Comparison of ENCODE assay signal across 8 mouse cellular contexts in genomic region chr3:22308962-22309361, GRCm38 (mm10).
A peak's percentile ranks its signal among the peaks of the same experiment; 100 is the strongest.
DNase-seq lines count a peak whose midpoint lies in the region; ATAC-seq and TF ChIP-seq lines count a peak whose summit lies in the region.

No protein-coding gene starts in this region.

- in situ Hi-C loops in Patski (cut with MboI; ENCODE audit: low pct_unique_long_range_greater_than_20kb): no loop called here

- no peak overlapping the region for H3K9ac ChIP-seq in kidney, postnatal 0 days (ENCODE audit: low read depth, low read length)
- no peak overlapping the region for H3K9ac ChIP-seq in liver, adult 2 months (ENCODE audit: low read depth, low read length)
- H3K9ac ChIP-seq in neural tube, embryonic 13.5 days: no peak overlapping the region

- no peak for TF ChIP-seq POLR2A in liver, adult 2 months (IDR thresholded peaks at IDR 0.05; ENCODE audit: extremely low read depth, insufficient read depth, low read length)

- peak; percentile 69 for ATAC-seq in Patski
- 0 out of 2 replicates have a peak, but pooled peaks have one; percentile 29 for ATAC-seq in kidney, postnatal 0 days (replicated peaks; ENCODE audit: low FRiP score, low read depth)
- peak; percentile 32; the same call in 1 of the 2 replicates for ATAC-seq in neural tube, embryonic 13.5 days (ENCODE audit: low read depth)

- no peaks in the 10 kb centered on the region for H3K4me1 ChIP-seq in kidney, postnatal 0 days (replicated peaks; ENCODE audit: insufficient read depth, low read length)
- no peaks in the 10 kb centered on the region for H3K4me1 ChIP-seq in liver, adult 2 months (ENCODE audit: control insufficient read depth, insufficient read depth, low read length)
- no peaks in the 10 kb centered on the region for H3K4me1 ChIP-seq in neural tube, embryonic 13.5 days (replicated peaks)

- WGBS in kidney, postnatal 0 days: 8% methylated on average over 4 of the region's 4 CpGs
- 8% methylated on average over 4 of the region's 4 CpGs for WGBS in liver, adult 2 months
- WGBS in neural tube, embryonic 13.5 days: 14% methylated on average over 4 of the region's 4 CpGs

- H3K9me3 ChIP-seq in kidney, postnatal 0 days (replicated peaks; ENCODE audit: low read length): no peaks in the 10 kb centered on the region
- no peaks in the 10 kb centered on the region for H3K9me3 ChIP-seq in neural tube, embryonic 13.5 days

- H3K4me3 ChIP-seq in kidney, postnatal 0 days (replicated peaks; ENCODE audit: low read depth, low read length): no peak overlapping the region
- H3K4me3 ChIP-seq in liver, adult 2 months (ENCODE audit: insufficient read depth, low read depth, low read length): no peak overlapping the region
- no peak overlapping the region for H3K4me3 ChIP-seq in neural tube, embryonic 13.5 days

- peaks cover 29% of the 10 kb centered on the region for H3K27me3 ChIP-seq in Patski
- H3K27me3 ChIP-seq in kidney, postnatal 0 days (ENCODE audit: insufficient read depth, low read length): no peaks in the 10 kb centered on the region
- no peaks in the 10 kb centered on the region for H3K27me3 ChIP-seq in liver, adult 2 months (ENCODE audit: control insufficient read depth, insufficient read depth, low read length)
- no peaks in the 10 kb centered on the region for H3K27me3 ChIP-seq in neural tube, embryonic 13.5 days

- POLR2A ChIA-PET in Patski (lab: Charles Lee): no interaction called here

- no peak overlapping the region for H3K27ac ChIP-seq in kidney, postnatal 0 days
- H3K27ac ChIP-seq in liver, adult 2 months (replicated peaks; ENCODE audit: insufficient read depth, low read depth, low read length): no peak overlapping the region
- no peak overlapping the region for H3K27ac ChIP-seq in neural tube, embryonic 13.5 days (replicated peaks)

- H3K79me2 ChIP-seq in liver, adult 2 months (ENCODE audit: control insufficient read depth, insufficient read depth, low read length): no peaks in the 10 kb centered on the region

- DNase-seq in 3T3-L1 (ENCODE audit: low read depth, low spot score) (peak; percentile 79), Patski (ENCODE audit: low read depth, low spot score) (no peak)
- peak; percentile 87 to 88 for DNase-seq in cerebellum, postnatal 14 days
- DNase-seq in gastrocnemius, adult 18-20 months (ENCODE audit: low spot score): peak; percentile 55
- DNase-seq in kidney, postnatal 0 days (ENCODE audit: low spot score): peak; percentile 63
- DNase-seq in liver, adult 2 months (ENCODE audit: extremely low read depth, low read depth, low spot score): peak; percentile 35
- DNase-seq in thymus, postnatal 0 days (ENCODE audit: low spot score): peak; percentile 68

- TF ChIP-seq CTCF in Patski (IDR thresholded peaks at IDR 0.05): peak; percentile 96
- TF ChIP-seq CTCF in kidney, postnatal 0 days (IDR thresholded peaks at IDR 0.05; ENCODE audit: low read depth): peak; percentile 90
- TF ChIP-seq CTCF in liver, adult 2 months (IDR thresholded peaks at IDR 0.05; ENCODE audit: low read depth, low read length): peak; percentile 74

- CTCF ChIA-PET in Patski (lab: Charles Lee): no interaction called here

- H3K36me3 ChIP-seq in kidney, postnatal 0 days (ENCODE audit: insufficient read depth, low read length): no peaks in the 10 kb centered on the region
- H3K36me3 ChIP-seq in liver, adult 2 months (ENCODE audit: control insufficient read depth, insufficient read depth, low read length): no peaks in the 10 kb centered on the region
- H3K36me3 ChIP-seq in neural tube, embryonic 13.5 days: no peaks in the 10 kb centered on the region

- H3K4me2 ChIP-seq in kidney, postnatal 0 days (ENCODE audit: low read length): no peak overlapping the region
- no peak overlapping the region for H3K4me2 ChIP-seq in neural tube, embryonic 13.5 days
